Mouse (Mus musculus): ENCODE measurements around the gene Pced1b.

- TF ChIP-seq CTCF (IDR thresholded peaks at IDR 0.05; ENCODE audit: extremely low read depth, insufficient read length, insufficient replicate concordance, low read depth, low read length) (no peak), POLR2A (IDR thresholded peaks at IDR 0.05; ENCODE audit: low read depth, low read length) (no peak)
These were observed 125.8 kb downstream of the Pced1b start for GRCm38 (mm10) chr15:97372611-97373131.

Measured in small intestine, adult 2 months (tissue).